Mouse (Mus musculus) olfactory bulb, adult 2 months (tissue): ENCODE measurements around the gene Ttc41.
"Not testable (repeated sequence)": the region's sequence is repeated elsewhere in the genome, so short reads cannot be mapped to it uniquely, and the experiment has no call there.

Source experiments
- CTCF ChIP-seq: fragments of 200-500 bp; IDR thresholded peaks from 2 replicates; pipeline ENCODE4 v1.5.1; 2012; ENCODE audit warnings: low read depth, mild to moderate bottlenecking, low read length, moderate library complexity; ENCODE audit not compliant: insufficient read depth
- POLR2A ChIP-seq: fragments of 200-500 bp; IDR thresholded peaks from 2 replicates; pipeline ENCODE4 v1.6.1; 2012; ENCODE audit warnings: mild to moderate bottlenecking, low read depth, low read length, moderate library complexity; ENCODE audit not compliant: insufficient read depth

- TF ChIP-seq POLR2A, CTCF: not testable (repeated sequence)
Observed at GRCm38 (mm10) chr10:86686017-86686360, 19.6 kb upstream of the Ttc41 start.
